Mouse (Mus musculus) heart, adult 8-10 months (tissue): ENCODE measurements around the gene Ptger1. TPM values are rescaled to one million over a fixed set of nuclear protein-coding genes. Genes with fewer than 3 reads are reported as not detected.

Source experiments
- DNase-seq: peaks from one replicate; pipeline ENCODE4 v3.0.0; 2022; ENCODE audit warnings: low spot score
- total RNA-seq, 4 experiments: library from RNA; stranded (reverse); gene quantifications; 2 replicates each; pipeline ENCODE4 v1.2.4; 2022

Gene Ptger1
- total RNA-seq, 4 experiments from 2014 or later, result 0.17 to 0.57 (median 0.26) TPM

GRCm38 (mm10) chr8:83656043-83656442 is 10.4 kb upstream of the Ptger1 start:
- no peak for DNase-seq

- no peak for DNase-seq
Observed at GRCm38 (mm10) chr8:83656484-83657246, 9.8 kb upstream of the Ptger1 start.

GRCm38 (mm10) chr8:83660545-83660944 is 5.9 kb upstream of the Ptger1 start:
- no peak for DNase-seq

GRCm38 (mm10) chr8:83660995-83661680 is 5.3 kb upstream of the Ptger1 start:
- DNase-seq, result no peak

GRCm38 (mm10) chr8:83662421-83662826 is 4.1 kb upstream of the Ptger1 start:
- DNase-seq, result peak; percentile 92

GRCm38 (mm10) chr8:83664096-83664495 is 2.4 kb upstream of the Ptger1 start:
- DNase-seq, result no peak

- DNase-seq, result no peak
Observed at GRCm38 (mm10) chr8:83664931-83665625, 1.4 kb upstream of the Ptger1 start.

- DNase-seq, result no peak
Observed at GRCm38 (mm10) chr8:83666866-83667234, 372 bp downstream of the Ptger1 start.

GRCm38 (mm10) chr8:83667526-83667925 is 1.0 kb downstream of the Ptger1 start:
- no peak for DNase-seq

- DNase-seq, result no peak
Observed at GRCm38 (mm10) chr8:83668010-83668916, 1.8 kb downstream of the Ptger1 start.

GRCm38 (mm10) chr8:83669013-83669412 is 2.5 kb downstream of the Ptger1 start:
- DNase-seq, result no peak

- DNase-seq, result no peak
Observed at GRCm38 (mm10) chr8:83672936-83673335, 6.5 kb downstream of the Ptger1 start.

- DNase-seq, result no peak
Observed at GRCm38 (mm10) chr8:83674497-83674896, 8.0 kb downstream of the Ptger1 start.

- no peak for DNase-seq
Observed at GRCm38 (mm10) chr8:83679866-83680265, 13.4 kb downstream of the Ptger1 start.

- no peak for DNase-seq
Observed at GRCm38 (mm10) chr8:83680603-83681002, 14.1 kb downstream of the Ptger1 start.

GRCm38 (mm10) chr8:83681099-83681498 is 14.6 kb downstream of the Ptger1 start:
- no peak for DNase-seq

- no peak for DNase-seq
Observed at GRCm38 (mm10) chr8:83684517-83684916, 18.0 kb downstream of the Ptger1 start.

GRCm38 (mm10) chr8:83689264-83689663 is 22.8 kb downstream of the Ptger1 start:
- no peak for DNase-seq

- peak; percentile 40 for DNase-seq
Observed at GRCm38 (mm10) chr8:83693609-83694236, 27.2 kb downstream of the Ptger1 start.

GRCm38 (mm10) chr8:83694369-83695160 is 28.1 kb downstream of the Ptger1 start:
- DNase-seq, result no peak
